Mouse (Mus musculus) urinary bladder, adult 2 months (tissue): ENCODE measurements at regions not wholly inside any gene's neighbourhood (a gene's known extent, or its start where the extent isn't known, plus 50 kb on each side); places are given as distances from the start of the nearest gene placed in this dataset.

Source experiments
- DNase-seq: peaks from one replicate; pipeline ENCODE4 v3.0.0; 2022; ENCODE audit warnings: low spot score

GRCm38 (mm10) chr7:114912109-114912508 lies 168.6 kb downstream of the Insc start:
- DNase-seq, result no peak

GRCm38 (mm10) chr7:114922155-114922554 lies 178.7 kb downstream of the Insc start:
- DNase-seq, result peak; percentile 27

GRCm38 (mm10) chr7:114933861-114934260 lies 190.4 kb downstream of the Insc start:
- DNase-seq, result no peak

GRCm38 (mm10) chr7:114950759-114951158 lies 207.3 kb downstream of the Insc start:
- no peak for DNase-seq

GRCm38 (mm10) chr7:114963206-114963605 lies 219.7 kb downstream of the Insc start:
- no peak for DNase-seq

GRCm38 (mm10) chr7:114965923-114966322 lies 222.4 kb downstream of the Insc start:
- DNase-seq, result no peak

DNA sequence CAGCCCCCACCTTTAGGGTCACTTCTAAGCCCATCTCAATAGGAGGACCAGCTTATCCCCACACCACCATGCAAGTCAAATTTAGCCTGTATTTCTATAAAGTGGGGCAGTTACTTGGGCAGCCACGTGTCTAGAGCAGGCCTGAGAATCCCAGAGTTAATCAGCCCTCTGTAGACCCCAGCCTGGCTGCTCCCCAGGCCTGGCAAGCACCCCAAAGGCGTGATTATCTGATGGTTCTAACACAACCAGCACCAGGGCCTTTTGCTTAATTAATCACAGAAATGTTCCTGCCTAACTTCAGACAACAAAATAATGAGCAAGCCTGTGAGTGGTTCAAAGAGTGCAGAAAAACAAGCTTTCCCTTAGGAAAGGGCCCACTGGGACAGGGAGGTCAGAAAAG lies 243.0 kb downstream of the Insc start:
- DNase-seq, result no peak

DNA sequence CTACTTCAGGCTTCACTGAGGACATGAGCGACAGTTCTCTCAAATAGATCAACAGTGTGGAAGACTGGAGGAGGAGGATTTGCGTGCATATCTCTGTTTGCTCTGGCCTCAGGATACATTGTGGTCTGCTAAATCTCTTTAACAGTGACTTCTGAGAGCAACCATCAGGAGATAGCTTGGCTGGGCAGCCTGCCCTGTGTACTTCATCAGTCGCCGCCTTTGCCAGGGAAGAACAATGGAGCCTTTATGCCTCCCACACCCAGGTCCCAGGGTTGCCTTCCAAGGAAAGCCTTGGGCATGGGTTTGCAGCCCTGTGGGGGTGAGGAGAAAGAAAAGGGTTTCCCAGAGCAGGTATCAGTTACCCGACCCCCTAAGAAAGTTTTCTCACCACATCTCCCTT lies 247.8 kb downstream of the Insc start:
- DNase-seq, result no peak

GRCm38 (mm10) chr7:114992440-114992839 lies 248.9 kb downstream of the Insc start:
- no peak for DNase-seq

GRCm38 (mm10) chr7:115000796-115001524 lies 257.5 kb downstream of the Insc start:
- no peak for DNase-seq

GRCm38 (mm10) chr7:115014253-115014998 lies 270.9 kb downstream of the Insc start:
- DNase-seq, result no peak

DNA sequence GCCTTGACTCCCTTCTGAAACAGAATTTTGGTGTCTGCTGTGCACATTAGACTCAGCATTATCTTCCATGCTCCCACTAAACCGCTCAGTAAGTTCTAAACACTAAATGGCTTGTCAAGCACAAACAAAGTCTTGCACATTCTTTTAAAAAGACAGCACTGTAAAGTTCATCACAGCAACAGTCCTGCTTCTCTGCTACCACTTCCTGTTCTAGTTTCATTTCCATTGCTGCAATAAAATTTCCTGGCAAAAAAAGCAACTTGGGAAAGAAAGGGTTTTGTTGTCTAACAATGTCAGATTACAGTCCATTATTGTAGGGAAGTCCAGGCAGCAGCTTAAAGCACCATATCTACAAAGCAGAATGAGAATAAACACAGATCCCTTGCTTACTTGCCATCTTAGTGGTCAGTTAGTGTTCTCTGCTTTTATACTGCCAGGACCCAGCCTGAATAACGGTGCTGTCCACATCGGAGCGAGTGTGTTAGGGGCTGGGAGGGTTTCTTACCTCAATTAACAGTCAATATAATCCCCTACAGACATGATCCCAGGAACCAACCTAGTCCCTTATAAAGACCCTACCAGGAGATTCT lies 276.0 kb downstream of the Insc start:
- no peak for DNase-seq

DNA sequence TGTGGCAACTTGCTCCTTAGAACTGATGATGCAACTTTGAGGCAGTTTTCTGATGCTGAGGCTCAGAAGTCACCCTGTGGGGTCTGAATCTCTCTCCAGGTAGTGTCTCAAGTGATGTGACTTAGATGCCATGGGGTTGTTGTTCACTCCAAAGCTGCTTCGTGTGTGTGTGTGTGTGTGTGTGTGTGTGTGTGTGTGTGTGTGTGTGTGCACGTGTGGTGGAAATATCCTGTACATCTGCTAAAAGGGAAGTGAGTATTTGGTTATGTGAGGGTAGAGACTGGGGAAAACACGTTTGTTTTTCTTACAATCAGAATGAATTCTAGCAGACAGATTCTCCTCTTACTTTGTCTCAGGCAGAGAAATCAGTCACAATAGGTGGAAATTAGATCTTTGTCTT lies 276.5 kb downstream of the Insc start:
- no peak for DNase-seq

DNA sequence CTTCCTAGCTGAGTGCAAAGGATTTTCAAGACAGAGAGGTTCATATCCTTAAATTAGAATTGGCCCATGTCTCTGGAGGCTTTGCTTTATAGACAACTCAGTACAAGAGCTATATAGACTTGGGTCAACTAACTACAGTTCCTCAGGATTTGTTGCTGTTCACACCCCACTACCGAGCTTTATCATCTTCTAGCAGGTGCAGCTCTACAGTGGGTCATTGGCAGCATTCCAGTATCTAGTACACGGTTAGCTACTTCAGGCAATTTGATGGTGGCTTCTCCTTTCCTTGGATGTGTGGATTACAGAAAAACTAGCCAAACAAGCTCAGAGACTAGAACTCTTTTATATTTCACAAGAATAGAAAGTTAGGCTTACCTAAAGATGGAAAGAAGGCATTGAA lies 282.3 kb downstream of the Insc start:
- DNase-seq, result no peak

- DNase-seq, result no peak
These were observed 284.2 kb downstream of the Insc start for GRCm38 (mm10) chr7:115027685-115028084.

GRCm38 (mm10) chr7:115033987-115034386 lies 290.5 kb downstream of the Insc start:
- DNase-seq, result no peak

DNA sequence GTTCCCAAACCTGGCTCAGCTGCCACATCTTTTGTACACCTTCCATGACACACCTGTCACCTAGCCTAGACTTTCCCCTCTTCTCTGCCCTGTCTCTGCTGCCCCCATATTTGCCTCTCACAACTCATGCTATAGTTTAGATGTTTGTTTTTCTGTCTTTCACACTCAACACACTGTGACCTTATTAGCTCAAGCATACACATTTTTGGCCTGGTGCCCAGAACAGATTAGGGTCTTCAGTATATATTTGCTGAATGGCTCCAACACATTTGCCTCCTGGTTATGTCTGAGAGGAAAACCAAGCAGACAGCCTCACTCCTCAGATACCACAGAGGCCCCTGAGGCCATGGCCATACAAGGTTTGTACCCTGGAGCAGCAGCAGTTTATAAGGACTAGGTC lies 312.0 kb downstream of the Insc start:
- no peak for DNase-seq

- no peak for DNase-seq
These were observed 313.6 kb downstream of the Insc start for GRCm38 (mm10) chr7:115056992-115057645.

GRCm38 (mm10) chr7:115057736-115058135 lies 314.2 kb downstream of the Insc start:
- DNase-seq, result no peak

DNA sequence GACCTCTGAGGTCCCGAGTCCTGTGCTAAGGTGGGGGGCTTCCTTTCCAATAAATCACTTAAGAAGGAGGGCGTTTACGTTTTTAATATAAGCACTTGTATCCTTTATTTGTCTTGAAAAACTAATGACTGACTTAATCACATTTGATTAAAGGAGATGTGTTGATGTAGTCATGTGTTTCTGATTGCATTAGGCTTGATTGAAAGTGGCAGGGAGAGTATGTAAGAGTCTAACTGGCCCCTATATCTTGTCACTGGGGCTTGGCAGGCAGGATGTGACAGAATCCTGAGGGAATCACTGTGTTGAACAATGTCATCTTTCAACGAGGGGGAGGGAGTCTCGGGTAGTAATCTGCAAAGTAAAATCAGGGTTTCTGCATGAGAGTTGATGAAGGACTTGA lies 316.7 kb downstream of the Insc start:
- no peak for DNase-seq

GRCm38 (mm10) chr7:115062817-115063216 lies 319.3 kb downstream of the Insc start:
- no peak for DNase-seq

- DNase-seq, result no peak
These were observed 324.1 kb downstream of the Insc start for GRCm38 (mm10) chr7:115067641-115068040.

GRCm38 (mm10) chr7:115073406-115073805 lies 329.9 kb downstream of the Insc start:
- no peak for DNase-seq
